Mouse (Mus musculus) small intestine, adult 2 months (tissue): ENCODE measurements around the gene B3galnt1.

Experiments used
- CTCF ChIP-seq: fragments of 200-500 bp; IDR thresholded peaks from 2 replicates; pipeline ENCODE4 v1.5.1; 2012; ENCODE audit warnings: low read depth, mild to moderate bottlenecking, control low read depth, inconsistent platforms, low read length, moderate library complexity, mixed read lengths; ENCODE audit not compliant: insufficient replicate concordance, insufficient read length; ENCODE audit errors: extremely low read depth
- POLR2A ChIP-seq: fragments of 200-500 bp; IDR thresholded peaks from 2 replicates; pipeline ENCODE4 v1.6.1; 2012; ENCODE audit warnings: low read depth, mild to moderate bottlenecking, control low read depth, inconsistent platforms, low read length, moderate library complexity

DNA sequence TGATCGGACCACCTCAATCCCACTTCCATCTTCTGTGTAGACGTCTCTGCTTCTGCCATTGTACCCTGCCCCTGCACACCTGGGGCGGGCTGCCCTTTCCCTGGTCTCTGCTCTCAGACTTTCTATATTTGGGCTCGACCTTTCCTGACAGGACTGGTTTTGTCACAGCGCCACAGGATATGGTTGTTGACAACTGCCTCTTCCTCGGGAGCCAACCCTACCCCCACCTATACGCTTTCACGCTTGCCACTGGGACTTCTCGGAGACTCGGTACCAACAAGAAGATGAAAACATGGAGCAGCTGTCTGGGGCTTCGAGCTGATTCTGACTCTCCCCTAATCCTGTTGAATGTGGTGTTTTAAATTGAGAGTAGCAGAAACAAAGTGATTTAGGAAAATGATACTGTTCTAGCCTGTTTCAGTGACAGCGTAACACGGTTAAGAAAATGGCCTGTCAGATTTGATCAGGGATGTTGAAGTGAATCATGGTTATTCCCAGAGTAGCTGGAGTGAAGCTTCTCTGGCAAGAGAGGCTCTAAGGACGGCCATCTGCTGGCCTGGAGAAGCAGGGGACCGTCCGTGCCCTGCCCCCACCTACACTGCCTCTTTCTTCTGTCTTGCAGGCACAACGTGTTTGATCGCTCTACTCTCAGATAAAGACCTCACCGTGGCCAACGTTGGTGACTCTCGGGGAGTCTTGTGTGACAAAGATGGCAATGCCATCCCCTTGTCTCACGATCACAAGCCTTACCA lies 49.9 kb downstream of the B3galnt1 start:
- no peak for TF ChIP-seq CTCF
- TF ChIP-seq POLR2A = no peak
